Mouse (Mus musculus) fat pad, adult 2 months (tissue): ENCODE data around the gene Itk.

ENCODE experiments used
- DNase-seq: peaks from one replicate; pipeline ENCODE4 v3.0.0-alpha.2; 2011; ENCODE audit warnings: low read depth, low spot score; ENCODE audit errors: extremely low read depth

Itk gene

GRCm38 (mm10) chr11:46283800-46284199 lies 105.5 kb downstream of the Itk start:
- DNase-seq = no peak

- DNase-seq = no peak
Measured at GRCm38 (mm10) chr11:46282612-46283011, 106.7 kb downstream of the Itk start.

GRCm38 (mm10) chr11:46278709-46279108 lies 110.6 kb downstream of the Itk start:
- no peak for DNase-seq

- no peak for DNase-seq
Measured at GRCm38 (mm10) chr11:46278140-46278539, 111.2 kb downstream of the Itk start.

- no peak for DNase-seq
Measured at GRCm38 (mm10) chr11:46276778-46277177, 112.5 kb downstream of the Itk start.

GRCm38 (mm10) chr11:46276168-46276567 lies 113.1 kb downstream of the Itk start:
- DNase-seq = no peak

- no peak for DNase-seq
Measured at GRCm38 (mm10) chr11:46275302-46275701, 114.0 kb downstream of the Itk start.
